8 mouse cellular contexts compared by ENCODE assay signal in the genomic region with DNA sequence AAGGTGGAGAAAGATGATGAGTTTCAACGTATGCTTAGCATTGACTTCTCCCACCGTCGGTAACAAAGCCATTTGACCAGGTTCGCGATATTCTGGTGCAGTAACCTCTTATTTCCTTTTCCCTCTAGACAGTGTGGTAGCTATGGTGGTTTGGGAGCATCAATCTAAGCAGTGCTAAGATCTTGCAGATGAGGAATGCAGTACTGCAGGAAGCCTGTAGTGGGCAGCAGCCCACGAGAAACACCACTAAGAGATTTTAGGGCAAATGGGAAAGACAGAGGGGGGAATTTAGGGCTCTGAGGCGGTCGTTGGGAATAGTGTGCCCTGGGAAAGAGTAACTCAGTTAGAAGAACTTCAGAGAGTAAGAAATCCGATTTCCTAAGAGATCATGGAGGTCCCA. TPM values are rescaled to one million over a fixed set of nuclear protein-coding genes. Genes with fewer than 3 reads are reported as not detected.
DNase-seq lines count a peak whose midpoint lies in the region; ATAC-seq and TF ChIP-seq lines count a peak whose summit lies in the region.

No protein-coding gene starts in this region.

- peak overlapping the region; percentile 74 for H3K4me3 ChIP-seq in kidney, adult 2 months (ENCODE audit: insufficient read depth, low read depth, low read length)
- peak overlapping the region; percentile 55 for H3K4me3 ChIP-seq in liver, embryonic 15.5 days (replicated peaks)
- peak overlapping the region; percentile 58 for H3K4me3 ChIP-seq in neural tube, embryonic 11.5 days (ENCODE audit: low read depth, low read length)

- no peaks in the 10 kb centered on the region for H3K27me3 ChIP-seq in kidney, adult 2 months (replicated peaks; ENCODE audit: control insufficient read depth, insufficient read depth, low read length)
- H3K27me3 ChIP-seq in liver, embryonic 15.5 days = no peaks in the 10 kb centered on the region
- H3K27me3 ChIP-seq in neural tube, embryonic 11.5 days (ENCODE audit: control insufficient read depth, insufficient read depth, low read length) = no peaks in the 10 kb centered on the region

- H3K9me3 ChIP-seq in liver, embryonic 15.5 days (replicated peaks) = no peaks in the 10 kb centered on the region
- H3K9me3 ChIP-seq in neural tube, embryonic 11.5 days (ENCODE audit: control insufficient read depth, low read length) = no peaks in the 10 kb centered on the region

- TF ChIP-seq CTCF in kidney, adult 2 months (conservative IDR thresholded peaks at IDR 0.05; ENCODE audit: insufficient read depth, insufficient read length, low read depth, low read length) = peak; percentile 62

- ATAC-seq in liver, embryonic 15.5 days (ENCODE audit: insufficient read depth) = peak; percentile 26; the same call in 1 of the 2 replicates
- ATAC-seq in neural tube, embryonic 11.5 days (ENCODE audit: insufficient read depth, low FRiP score, low TSS enrichment) = peak; percentile 57
- no peak for ATAC-seq in activated CD4-positive, CD25-positive, alpha-beta regulatory T cell, adult 4 months

- no peaks in the 10 kb centered on the region; the same call in 1 of the 2 replicates for H3K4me1 ChIP-seq in kidney, adult 2 months (ENCODE audit: control insufficient read depth, insufficient read depth, low read length)
- peaks cover 4% of the 10 kb centered on the region; the same call in 1 of the 2 replicates for H3K4me1 ChIP-seq in liver, embryonic 15.5 days (replicated peaks)
- H3K4me1 ChIP-seq in neural tube, embryonic 11.5 days (ENCODE audit: control insufficient read depth, insufficient read depth, low read length) = peaks cover 3% of the 10 kb centered on the region; the same call in 1 of the 2 replicates

- peak overlapping the region; percentile 68 for H3K4me2 ChIP-seq in liver, embryonic 15.5 days
- H3K4me2 ChIP-seq in neural tube, embryonic 11.5 days (ENCODE audit: low read depth) = peak overlapping the region; percentile 45

- TF ChIP-seq POLR2A in kidney, adult 2 months (IDR thresholded peaks at IDR 0.05; ENCODE audit: low read depth, low read length) = no peak

- WGBS in kidney, adult 2 months = 9% methylated on average over 9 of the region's 9 CpGs
- 17% methylated on average over 9 of the region's 9 CpGs for WGBS in liver, embryonic 15.5 days (ENCODE audit: insufficient replicate concordance)
- 13% methylated on average over 9 of the region's 9 CpGs for WGBS in neural tube, embryonic 11.5 days

- no peak overlapping the region for H3K9ac ChIP-seq in liver, embryonic 15.5 days
- H3K9ac ChIP-seq in neural tube, embryonic 11.5 days (ENCODE audit: low read length) = no peak overlapping the region

- peak overlapping the region; percentile 77 for H3K27ac ChIP-seq in kidney, adult 2 months (ENCODE audit: insufficient read depth, low read depth, low read length)
- H3K27ac ChIP-seq in liver, embryonic 15.5 days (replicated peaks) = no peak overlapping the region
- 0 out of 2 replicates have a peak overlapping the region, but pooled peaks have one; percentile 82 for H3K27ac ChIP-seq in neural tube, embryonic 11.5 days (ENCODE audit: low read depth, low read length)

- peak; percentile 42 to 47 for DNase-seq in B cell, adult 2 months
- peak; percentile 32 for DNase-seq in T-cell, adult 2 months (ENCODE audit: low spot score)
- peak; percentile 70 to 73 for DNase-seq in cerebellum, postnatal 36 days
- DNase-seq in heart, adult 8-10 months (ENCODE audit: low spot score) = peak; percentile 37
- DNase-seq in kidney, adult 2 months = peak; percentile 62
- DNase-seq in neural tube, embryonic 11.5 days (ENCODE audit: low spot score) = peak; percentile 66

- no peaks in the 10 kb centered on the region for H3K36me3 ChIP-seq in kidney, adult 2 months (ENCODE audit: control insufficient read depth, insufficient read depth, low read length)
- no peaks in the 10 kb centered on the region for H3K36me3 ChIP-seq in liver, embryonic 15.5 days (replicated peaks)
- no peaks in the 10 kb centered on the region for H3K36me3 ChIP-seq in neural tube, embryonic 11.5 days (ENCODE audit: control insufficient read depth, insufficient read depth, low read length)

RNA-seq across cellular contexts. Expression of a gene that starts 9.0 kb away (rescaled TPM):
- total RNA-seq in heart, adult 8-10 months (2022) = 1 to 10 TPM; 2.0 to 4.3 (median 2.8) TPM
- 12.2 and 13.9 TPM in 2 replicates for polyA plus RNA-seq in kidney, adult 2 months (2012; rRNA removed)
- 0.32 and 0.79 TPM in 2 replicates for polyA plus RNA-seq in liver, embryonic 15.5 days (2015; fragmentation: Nextera tagmentation; extraction: Ambion mirVana)
- polyA plus RNA-seq in neural tube, embryonic 11.5 days (2014; fragmentation: Nextera tagmentation; extraction: Ambion mirVana) = 4.8 and 5.1 TPM in 2 replicates
- polyA plus RNA-seq in activated CD4-positive, CD25-positive, alpha-beta regulatory T cell, adult 4 months (2017; shearing (Covaris generic)) = 1 to 10 TPM; 1.9 to 2.3 TPM

RNA-seq across cellular contexts. Expression of a gene that starts 46.8 kb away (rescaled TPM):
- total RNA-seq in heart, adult 8-10 months (2022) = not detected
- polyA plus RNA-seq in kidney, adult 2 months (2012; rRNA removed) = 1.1 and 1.3 TPM in 2 replicates
- 0.14 and 0.21 TPM in 2 replicates for polyA plus RNA-seq in liver, embryonic 15.5 days (2015; fragmentation: Nextera tagmentation; extraction: Ambion mirVana)
- polyA plus RNA-seq in neural tube, embryonic 11.5 days (2014; fragmentation: Nextera tagmentation; extraction: Ambion mirVana) = 7.0 and 8.0 TPM in 2 replicates
- polyA plus RNA-seq in activated CD4-positive, CD25-positive, alpha-beta regulatory T cell, adult 4 months (2017; shearing (Covaris generic)) = not detected
